Mouse (Mus musculus) testis, postnatal 10 days (tissue): Measurements from ENCODE around the gene Rhbdl2.

Experiments used
- DNase-seq: peaks from one replicate; pipeline ENCODE4 v3.0.0; 2021; ENCODE audit warnings: low spot score

The Rhbdl2 gene

DNA sequence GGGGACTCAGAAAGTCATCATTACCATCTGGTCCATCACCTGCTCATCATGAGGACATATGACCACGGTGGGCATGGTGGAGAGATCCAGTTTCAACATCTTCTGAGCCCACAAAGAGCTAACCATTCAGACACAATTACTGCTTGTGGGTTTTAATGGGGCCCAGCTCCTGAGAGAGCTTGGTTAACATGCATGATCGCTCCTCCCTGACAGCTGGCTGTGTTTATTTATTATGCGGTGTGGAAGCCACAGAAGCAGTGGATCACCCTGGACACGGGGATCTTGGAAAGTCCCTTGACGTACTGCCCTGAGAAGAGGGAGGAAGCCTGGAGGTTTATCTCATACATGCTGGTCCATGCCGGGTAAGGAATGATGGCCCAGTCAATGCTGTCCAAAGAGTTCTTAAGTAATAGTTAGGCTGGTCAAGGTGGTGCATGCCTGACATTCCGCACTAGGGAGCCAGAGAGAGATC is 26.4 kb downstream of the Rhbdl2 start:
- no peak for DNase-seq

DNA sequence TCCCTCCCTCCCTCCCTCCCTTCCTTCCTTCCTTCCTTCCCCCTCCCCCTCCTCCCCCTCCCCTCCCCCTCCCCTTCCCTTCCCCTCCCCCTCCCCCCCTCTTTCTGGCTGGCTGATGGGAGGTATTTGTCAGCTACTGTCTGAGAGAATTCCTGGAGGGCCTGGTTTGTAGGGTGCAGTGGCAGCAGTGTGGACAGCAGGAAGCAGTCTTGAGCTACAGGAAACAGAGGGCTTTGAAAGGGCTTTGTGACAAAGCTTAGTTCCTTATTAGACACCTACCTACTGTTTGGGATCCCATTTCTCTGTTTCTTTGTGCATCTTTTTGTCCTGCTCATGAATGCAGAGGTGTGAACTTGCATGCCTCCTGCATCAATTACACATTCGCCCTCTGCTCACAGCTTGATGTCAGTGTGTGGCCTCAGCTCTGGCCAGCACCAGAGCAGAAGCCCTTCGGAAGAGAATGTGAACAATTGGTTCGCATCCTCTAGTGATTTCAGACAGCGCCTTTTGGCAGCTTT is 31.5 kb downstream of the Rhbdl2 start:
- peak; percentile 54 for DNase-seq

DNA sequence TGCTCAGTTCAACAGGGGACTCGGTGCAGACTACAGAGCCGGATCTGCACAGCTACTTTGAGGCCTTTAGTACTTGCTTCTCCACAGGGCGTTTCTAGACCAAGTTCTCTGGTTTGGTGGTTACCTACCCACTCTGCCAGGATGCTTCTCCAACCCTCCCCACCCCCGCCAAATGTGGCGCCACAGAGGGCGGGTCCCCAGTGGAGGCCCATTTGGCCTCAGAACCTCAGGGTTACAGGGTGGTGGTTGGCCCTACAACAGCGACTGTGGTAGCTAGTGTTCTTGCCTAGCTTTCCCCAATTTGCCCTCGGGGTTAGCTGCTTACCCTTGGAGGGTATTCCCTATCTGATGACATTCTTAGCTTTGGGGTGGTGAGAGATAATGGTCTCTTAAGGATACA is 54.5 kb downstream of the Rhbdl2 start:
- DNase-seq = no peak

DNA sequence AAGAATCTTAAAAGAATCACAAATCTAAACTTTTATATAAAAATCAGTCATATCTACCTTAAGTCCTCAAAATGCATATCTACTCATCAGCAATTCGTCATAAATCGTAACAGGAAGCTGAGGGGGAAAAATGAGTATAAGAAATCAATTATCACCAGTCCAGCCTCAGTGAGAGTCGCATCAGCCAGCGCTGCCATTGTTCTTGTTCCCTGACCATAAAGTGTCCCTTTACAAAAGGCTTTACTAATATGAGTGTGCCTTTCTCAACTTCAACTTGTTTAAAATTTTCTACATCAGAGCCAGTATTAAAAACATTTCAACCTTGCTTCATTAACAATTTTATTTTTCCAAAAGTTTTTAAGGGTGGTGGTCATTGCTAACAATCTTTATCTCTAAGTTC is 69.2 kb downstream of the Rhbdl2 start:
- DNase-seq = no peak

- no peak for DNase-seq
These were observed 70.4 kb downstream of the Rhbdl2 start for GRCm38 (mm10) chr4:123858090-123858489.

GRCm38 (mm10) chr4:123859379-123859778 is 71.7 kb downstream of the Rhbdl2 start, which contains the start of gene 4933427I04Rik:
4933427I04Rik (plus strand) TSS chr4:123859679.
- no peak for DNase-seq

- DNase-seq = no peak
These were observed 72.1 kb downstream of the Rhbdl2 start for GRCm38 (mm10) chr4:123859803-123860202.

DNA sequence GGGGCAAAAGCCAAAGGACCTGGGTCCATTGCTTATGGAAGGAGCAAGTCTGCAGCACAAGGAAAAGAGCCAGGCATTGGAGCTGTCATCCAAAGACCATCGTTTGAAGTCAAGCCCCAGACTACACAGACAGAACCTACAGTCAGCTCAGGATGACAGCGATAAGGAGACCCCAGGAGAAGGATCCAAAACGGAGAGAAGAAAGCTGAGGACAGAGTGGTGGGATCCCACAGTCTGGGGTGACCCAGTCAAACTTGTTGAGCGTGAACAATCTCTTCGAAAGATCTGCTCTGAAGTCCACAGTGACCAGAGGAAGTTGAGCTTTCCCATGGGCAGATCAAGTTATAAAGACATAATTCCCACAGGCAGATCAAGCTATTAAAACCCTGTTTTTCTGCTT is 72.9 kb downstream of the Rhbdl2 start:
- DNase-seq = no peak
